Mouse (Mus musculus): ENCODE results near the gene P2ry2.

P2ry2 gene

GRCm38 (mm10) chr7:100972875-100973274 is 39.8 kb downstream of the P2ry2 start:
- no peak for TF ChIP-seq GATA4 (IDR thresholded peaks at IDR 0.05; ENCODE audit: insufficient replicate concordance, low read length)

- TF ChIP-seq GATA4 (IDR thresholded peaks at IDR 0.05; ENCODE audit: insufficient replicate concordance, low read length): no peak
Observed at GRCm38 (mm10) chr7:100968874-100969659, 43.6 kb downstream of the P2ry2 start.

GRCm38 (mm10) chr7:100968376-100968775 is 44.3 kb downstream of the P2ry2 start:
- no peak for TF ChIP-seq GATA4 (IDR thresholded peaks at IDR 0.05; ENCODE audit: insufficient replicate concordance, low read length)

GRCm38 (mm10) chr7:100967850-100968249 is 44.8 kb downstream of the P2ry2 start:
- no peak for TF ChIP-seq GATA4 (IDR thresholded peaks at IDR 0.05; ENCODE audit: insufficient replicate concordance, low read length)

GRCm38 (mm10) chr7:100966014-100966413 is 46.7 kb downstream of the P2ry2 start:
- no peak for TF ChIP-seq GATA4 (IDR thresholded peaks at IDR 0.05; ENCODE audit: insufficient replicate concordance, low read length)

GRCm38 (mm10) chr7:100965079-100965478 is 47.6 kb downstream of the P2ry2 start:
- no peak for TF ChIP-seq GATA4 (IDR thresholded peaks at IDR 0.05; ENCODE audit: insufficient replicate concordance, low read length)

GRCm38 (mm10) chr7:100964242-100964641 is 48.4 kb downstream of the P2ry2 start:
- TF ChIP-seq GATA4 (IDR thresholded peaks at IDR 0.05; ENCODE audit: insufficient replicate concordance, low read length): no peak

- no peak for TF ChIP-seq GATA4 (IDR thresholded peaks at IDR 0.05; ENCODE audit: insufficient replicate concordance, low read length)
Observed at GRCm38 (mm10) chr7:100963381-100963780, 49.3 kb downstream of the P2ry2 start.

- TF ChIP-seq GATA4 (IDR thresholded peaks at IDR 0.05; ENCODE audit: insufficient replicate concordance, low read length): no peak
Observed at GRCm38 (mm10) chr7:100961146-100961545, 51.5 kb downstream of the P2ry2 start.

- no peak for TF ChIP-seq GATA4 (IDR thresholded peaks at IDR 0.05; ENCODE audit: insufficient replicate concordance, low read length)
Observed at GRCm38 (mm10) chr7:100960462-100960861, 52.2 kb downstream of the P2ry2 start.

- TF ChIP-seq GATA4 (IDR thresholded peaks at IDR 0.05; ENCODE audit: insufficient replicate concordance, low read length): no peak
Observed at GRCm38 (mm10) chr7:100958426-100958825, 54.2 kb downstream of the P2ry2 start.

GRCm38 (mm10) chr7:100952686-100953085 is 60.0 kb downstream of the P2ry2 start:
- no peak for TF ChIP-seq GATA4 (IDR thresholded peaks at IDR 0.05; ENCODE audit: insufficient replicate concordance, low read length)

GRCm38 (mm10) chr7:100951903-100952302 is 60.8 kb downstream of the P2ry2 start:
- no peak for TF ChIP-seq GATA4 (IDR thresholded peaks at IDR 0.05; ENCODE audit: insufficient replicate concordance, low read length)

- no peak for TF ChIP-seq GATA4 (IDR thresholded peaks at IDR 0.05; ENCODE audit: insufficient replicate concordance, low read length)
Observed at GRCm38 (mm10) chr7:100950481-100951010, 62.1 kb downstream of the P2ry2 start.

- no peak for TF ChIP-seq GATA4 (IDR thresholded peaks at IDR 0.05; ENCODE audit: insufficient replicate concordance, low read length)
Observed at GRCm38 (mm10) chr7:100950031-100950430, 62.6 kb downstream of the P2ry2 start.

Data from liver, adult (tissue).